Mouse (Mus musculus) T-cell, adult 2 months (primary cell): ENCODE results near the gene Pgc.

Experiments
- DNase-seq: peaks from one replicate; pipeline ENCODE4 v3.0.0; 2022; ENCODE audit warnings: low spot score

The Pgc gene

GRCm38 (mm10) chr17:47708972-47709371, 17.7 kb upstream of the Pgc start:
- no peak for DNase-seq

DNA sequence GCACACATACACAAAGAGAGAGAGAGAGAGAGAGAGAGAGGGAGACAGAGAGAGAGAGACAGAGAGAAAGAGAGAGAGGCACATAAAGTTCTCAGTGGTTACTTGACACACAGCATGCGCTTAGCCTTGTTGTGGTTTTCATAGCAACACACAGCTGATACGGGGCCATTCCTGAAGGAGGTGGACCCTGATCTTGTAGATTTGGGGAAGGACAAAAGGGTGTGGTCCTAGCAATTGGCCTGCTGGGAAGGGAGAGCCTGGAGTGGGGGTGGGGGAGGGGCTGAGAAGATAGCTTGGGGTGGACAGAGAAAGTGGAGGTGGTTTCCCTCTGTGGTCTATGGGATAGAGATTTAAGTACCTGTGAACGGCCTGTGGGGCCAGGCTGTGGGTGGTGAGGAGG, 16.6 kb upstream of the Pgc start:
- no peak for DNase-seq

DNA sequence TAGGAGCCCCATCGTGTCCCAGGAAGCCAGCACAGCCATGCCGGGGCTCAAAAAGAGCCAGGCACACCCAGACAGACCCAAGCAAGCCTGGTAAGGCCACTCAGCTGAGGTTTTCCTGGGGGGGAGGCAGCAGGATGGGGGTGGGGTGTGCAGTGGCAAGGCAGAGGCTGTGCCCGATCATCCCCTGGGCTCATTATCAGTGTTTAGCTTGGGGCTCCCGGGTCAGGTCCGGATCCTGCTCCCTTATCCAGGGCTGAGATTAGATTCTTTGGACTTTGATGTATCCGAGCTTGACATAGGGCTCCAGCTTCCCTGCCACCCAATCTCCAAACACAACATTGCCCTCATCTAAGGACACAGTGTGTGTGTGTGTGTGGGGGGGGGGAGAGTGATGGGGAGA, 14.8 kb upstream of the Pgc start:
- DNase-seq: no peak

GRCm38 (mm10) chr17:47712889-47713571, 13.6 kb upstream of the Pgc start:
- no peak for DNase-seq

- DNase-seq: no peak
These were observed 11.6 kb upstream of the Pgc start for GRCm38 (mm10) chr17:47715037-47715436.

DNA sequence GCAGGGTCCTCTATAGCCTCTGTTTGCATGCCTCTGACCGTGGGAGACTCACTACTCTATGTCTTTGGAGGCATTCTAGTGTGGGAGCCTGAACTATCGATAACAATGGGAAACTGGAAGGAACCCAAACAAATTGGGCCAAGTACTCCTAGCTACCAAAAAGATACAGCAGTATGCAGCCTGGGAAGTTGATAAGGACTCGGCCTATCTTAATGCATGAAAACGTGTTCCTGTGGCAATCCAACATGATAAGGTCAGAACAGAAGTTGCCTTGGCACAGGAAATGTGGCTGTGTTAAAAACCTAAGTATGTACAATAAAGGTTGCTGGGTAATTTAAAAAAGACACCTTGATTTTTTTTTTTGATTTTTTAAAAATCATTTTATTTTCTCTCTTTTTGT, 5.5 kb upstream of the Pgc start:
- no peak for DNase-seq

DNA sequence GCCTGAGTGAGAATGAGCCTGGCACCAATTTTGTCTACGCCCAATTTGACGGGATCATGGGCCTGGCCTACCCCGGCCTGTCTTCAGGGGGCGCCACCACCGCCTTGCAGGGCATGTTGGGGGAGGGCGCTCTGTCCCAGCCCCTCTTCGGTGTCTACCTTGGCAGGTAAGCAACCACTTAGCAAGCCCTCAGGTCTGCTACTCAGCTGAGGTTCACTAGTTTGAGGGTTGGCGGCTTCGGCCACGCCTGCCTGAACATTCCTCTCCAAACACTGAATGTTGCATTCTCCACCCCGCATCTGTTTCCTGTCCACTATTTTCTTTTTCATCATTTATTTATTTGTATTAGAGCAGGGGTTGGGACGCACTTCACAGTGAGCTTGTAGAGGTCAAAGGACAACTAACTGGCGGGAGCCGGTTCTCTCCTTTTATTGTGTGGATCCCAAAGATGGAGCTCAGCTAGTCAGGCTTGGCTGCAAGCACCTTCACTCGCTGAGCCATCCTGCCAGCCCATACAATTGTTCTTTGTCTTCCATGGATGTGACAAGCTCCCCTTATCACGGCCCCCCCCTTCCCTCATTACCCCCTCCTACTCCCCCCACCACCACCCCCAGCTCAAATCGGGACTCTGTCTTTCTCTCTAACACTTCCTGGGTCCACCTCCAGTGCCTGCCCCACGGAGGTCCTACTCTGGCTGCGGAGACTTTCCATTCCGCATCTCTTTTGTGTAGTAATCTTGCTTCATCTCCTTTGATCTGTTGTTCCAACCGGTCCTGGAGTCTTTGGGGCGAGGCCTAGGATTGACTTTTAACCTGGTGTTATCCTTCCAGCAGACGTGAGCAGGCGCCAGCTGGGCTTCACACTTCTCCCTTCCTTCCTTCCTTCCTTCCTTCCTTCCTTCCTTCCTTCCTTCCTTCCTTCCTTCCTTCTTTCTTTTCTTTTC, 4.3 kb downstream of the Pgc start:
- DNase-seq: no peak

- no peak for DNase-seq
These were observed 9.0 kb downstream of the Pgc start for GRCm38 (mm10) chr17:47735553-47736100.

DNA sequence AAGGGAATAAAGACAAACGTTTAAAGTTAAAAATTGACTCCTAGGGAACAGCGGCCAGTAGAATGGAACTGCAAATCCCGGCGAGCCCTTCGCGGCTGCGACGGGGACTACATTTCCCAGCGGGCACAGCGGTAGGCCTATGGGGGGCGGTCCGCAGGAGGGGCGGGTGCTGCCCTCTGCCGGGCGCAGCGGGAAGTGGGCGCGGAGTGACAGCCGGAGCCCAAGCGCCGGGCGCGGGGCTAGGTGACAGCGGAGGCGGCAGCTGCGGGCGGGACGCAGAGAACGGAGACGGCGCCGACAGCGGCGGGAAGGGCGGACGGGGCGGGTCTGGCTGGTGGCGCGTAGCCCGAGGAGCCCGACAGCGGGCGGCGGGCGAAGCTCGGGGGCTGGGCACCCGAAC, 10.2 kb downstream of the Pgc start, which contains the start of gene Tfeb:
TSS of gene Tfeb (plus strand) at position 175 of the 400 bp plus-strand sequence.
- peak; percentile 94 for DNase-seq

DNA sequence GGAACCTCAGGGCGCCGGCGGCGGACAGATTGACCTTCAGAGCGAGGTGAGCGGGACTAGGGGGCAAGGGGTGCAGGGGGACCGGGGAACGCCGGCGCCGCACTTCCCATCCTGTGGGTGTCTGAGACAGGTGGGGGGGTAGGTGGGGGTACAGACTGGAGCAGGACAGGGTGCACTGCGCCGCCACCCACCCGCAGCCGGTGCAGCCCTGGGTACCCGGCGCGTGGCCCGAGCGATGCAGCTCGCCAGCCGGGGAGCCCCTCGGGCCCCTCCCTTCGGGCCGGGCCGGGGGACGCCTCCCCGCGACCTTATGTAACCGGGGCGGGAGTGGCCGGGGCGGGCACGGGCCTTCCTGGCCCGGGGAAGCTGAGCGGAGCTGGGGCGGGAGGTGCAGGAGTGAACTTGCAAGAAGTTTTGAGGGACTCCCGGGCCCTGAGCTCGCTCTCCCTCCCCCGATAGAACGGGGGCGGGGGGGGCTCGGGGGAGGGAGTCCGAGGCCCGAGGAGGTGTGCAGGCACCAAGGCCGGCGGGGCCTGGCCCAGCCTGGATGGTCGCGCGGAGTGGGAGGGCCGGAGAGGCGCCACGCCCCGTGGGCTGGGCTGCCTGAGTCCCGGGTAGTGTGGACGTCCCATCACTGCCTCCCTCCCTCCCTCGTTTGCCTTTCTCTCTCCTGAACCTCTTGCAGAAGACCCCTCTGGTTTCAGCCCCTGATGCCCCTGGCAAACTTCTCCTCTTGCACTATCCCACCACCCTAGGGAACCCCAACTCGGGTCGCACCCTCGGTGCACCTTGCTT, 10.8 kb downstream of the Pgc start:
- peak; percentile 48 for DNase-seq

DNA sequence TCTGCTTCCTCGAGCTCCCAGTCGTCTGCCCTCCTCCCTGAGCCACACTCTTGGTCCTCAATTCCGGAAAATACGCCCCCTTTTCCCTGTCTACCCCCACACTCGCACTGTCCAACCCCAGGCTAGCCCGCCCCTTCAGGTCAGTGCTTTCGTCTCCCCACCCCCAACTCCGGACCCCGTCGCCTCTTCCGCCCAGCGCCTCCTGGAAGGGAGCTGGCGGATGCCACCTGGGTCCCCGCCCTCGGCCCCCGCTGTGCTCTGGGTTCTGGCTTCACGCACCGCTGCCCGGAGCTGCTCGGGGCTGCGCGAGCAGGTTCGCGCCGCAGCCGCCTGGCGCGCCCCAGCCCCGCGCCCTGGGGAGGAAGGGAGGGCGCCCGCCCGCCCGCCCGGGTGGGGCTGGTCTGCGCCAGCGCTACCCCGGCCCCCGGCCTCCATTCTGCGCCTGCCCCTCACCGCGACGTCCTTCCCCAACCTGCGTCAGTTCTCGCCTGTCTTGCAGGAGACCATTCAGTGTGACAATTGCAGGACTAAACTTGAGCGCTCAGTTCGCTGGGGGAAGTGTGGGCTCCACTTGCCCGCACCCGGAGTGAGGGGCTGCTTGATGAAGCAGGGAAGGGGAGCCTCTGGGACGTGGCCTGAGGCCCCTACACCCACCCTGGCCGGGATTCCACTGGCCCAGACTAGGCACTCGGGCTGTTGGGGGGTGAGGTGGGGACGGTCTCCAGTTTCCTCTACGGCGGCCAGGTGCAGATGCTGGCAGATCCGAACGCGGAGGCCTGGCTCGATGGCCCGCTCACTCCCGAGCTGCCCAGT, 11.6 kb downstream of the Pgc start:
- DNase-seq: peak; percentile 56

DNA sequence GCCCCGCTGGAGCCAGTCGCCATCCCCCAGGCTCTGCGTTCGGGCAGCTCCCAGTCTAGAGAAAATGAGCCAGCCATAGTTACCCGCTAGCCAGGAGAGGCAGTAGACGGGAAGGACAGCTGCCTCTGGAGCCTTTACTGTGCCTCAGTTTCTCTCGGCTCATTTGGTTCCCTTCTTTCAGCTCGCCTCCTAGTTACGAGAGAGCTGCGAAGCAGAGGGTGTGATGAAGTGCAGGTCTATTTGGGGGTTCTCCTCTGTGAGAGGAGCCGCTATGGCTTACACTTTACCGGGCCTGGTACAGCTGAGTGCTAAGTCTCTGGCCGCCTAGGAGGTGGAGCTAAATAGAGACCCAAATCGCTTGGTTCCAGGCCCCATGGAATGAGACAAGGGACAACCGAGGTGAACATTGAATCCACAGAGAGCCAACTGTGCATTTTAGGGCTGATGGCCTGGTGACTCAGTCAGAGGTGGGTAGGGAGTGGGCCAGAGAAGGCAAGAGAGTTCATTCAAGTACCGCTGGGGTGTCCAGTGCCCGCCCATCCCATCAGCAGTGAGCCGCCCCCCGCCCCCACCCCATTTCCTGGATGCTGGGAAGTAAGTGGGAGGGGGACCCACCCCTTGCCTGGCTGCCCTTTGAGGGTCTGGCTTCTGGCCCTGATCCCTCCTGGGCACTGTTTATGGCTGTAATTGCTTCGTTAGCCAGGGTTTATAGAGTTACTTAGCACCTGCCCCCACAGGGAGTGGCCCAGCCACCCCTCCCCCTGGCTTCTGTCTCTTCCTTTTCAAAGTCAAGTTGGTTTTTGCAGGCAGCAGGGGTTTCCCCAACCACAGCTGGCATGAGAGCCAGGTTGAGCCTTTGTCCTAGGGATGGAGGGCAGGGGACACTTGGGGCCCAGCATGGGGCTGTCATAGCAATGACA, 12.5 kb downstream of the Pgc start:
- peak; percentile 68 for DNase-seq

- no peak for DNase-seq
These were observed 13.5 kb downstream of the Pgc start for GRCm38 (mm10) chr17:47740186-47740585.

GRCm38 (mm10) chr17:47742991-47743734, 16.5 kb downstream of the Pgc start:
- peak; percentile 38 for DNase-seq

DNA sequence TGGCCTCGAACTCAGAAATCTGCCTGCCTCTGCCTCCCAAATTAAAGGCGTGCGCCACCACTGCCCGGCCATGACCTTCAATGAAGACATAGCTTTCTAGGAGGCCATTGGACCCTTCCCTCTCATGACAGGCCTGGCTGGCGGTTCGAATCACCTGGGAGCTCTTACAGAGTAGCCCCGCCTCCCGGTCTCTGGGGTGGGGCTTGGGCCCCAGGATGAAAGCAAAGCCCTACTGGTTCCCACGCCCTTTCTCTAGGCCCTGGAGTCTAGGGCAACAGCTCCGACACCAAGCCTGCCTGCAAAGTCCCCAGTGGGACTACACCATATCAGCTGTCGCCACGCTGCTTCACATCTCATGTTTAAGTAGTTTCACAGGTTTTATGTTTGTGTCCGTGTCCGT, 17.4 kb downstream of the Pgc start:
- DNase-seq: no peak

GRCm38 (mm10) chr17:47744746-47745368, 18.2 kb downstream of the Pgc start:
- DNase-seq: peak; percentile 42

- no peak for DNase-seq
These were observed 22.3 kb downstream of the Pgc start for GRCm38 (mm10) chr17:47748791-47749553.

- no peak for DNase-seq
These were observed 23.0 kb downstream of the Pgc start for GRCm38 (mm10) chr17:47749626-47750025.
